Mouse (Mus musculus) bone marrow macrophage, adult 2 months (primary cell): ENCODE results near the gene Rab39. TPM values are rescaled to one million over a fixed set of nuclear protein-coding genes. Genes with fewer than 3 reads are reported as not detected.
A peak's percentile ranks its signal among the peaks of the same experiment; 100 is the strongest.

Source experiments
- H3K27ac ChIP-seq: 2 replicates; pipeline ENCODE4 v1.5.1; 2012; ENCODE audit warnings: low read depth, low read length; ENCODE audit not compliant: insufficient read depth
- H3K4me1 ChIP-seq: 2 replicates; pipeline ENCODE4 v1.6.1; 2012; ENCODE audit warnings: low read length; ENCODE audit not compliant: control insufficient read depth, insufficient read depth
- H3K4me3 ChIP-seq: 2 replicates; pipeline ENCODE4 v1.5.1; 2012; ENCODE audit warnings: mild to moderate bottlenecking, low read length, moderate library complexity; ENCODE audit not compliant: insufficient read depth
- CTCF ChIP-seq: IDR thresholded peaks from 2 replicates; pipeline ENCODE4 v1.5.1; 2012; ENCODE audit warnings: low read depth, mild to moderate bottlenecking, low read length, moderate library complexity
- POLR2A ChIP-seq: IDR thresholded peaks from 2 replicates; pipeline ENCODE4 v1.6.1; 2012; ENCODE audit warnings: mild to moderate bottlenecking, low read depth, low read length, borderline replicate concordance
- polyA plus RNA-seq: library from polyadenylated mRNA; stranded (reverse); fragments of >200 nt; gene quantifications from 2 replicates; pipeline ENCODE4 v1.2.4, GENCODE M21; 2012; ENCODE audit not compliant: missing spikeins, insufficient read depth, insufficient read length

Rab39 gene
- polyA plus RNA-seq, 1 experiment = 7.1 TPM

- H3K4me3 ChIP-seq = no peak overlapping the region
- no peak for TF ChIP-seq POLR2A
- no peak for TF ChIP-seq CTCF
- peaks cover 12% of the 10 kb centered on the region for H3K4me1 ChIP-seq
- no peak overlapping the region for H3K27ac ChIP-seq
Measured at GRCm38 (mm10) chr9:53691745-53692670, 14.0 kb downstream of the Rab39 start.

- H3K4me3 ChIP-seq = no peak overlapping the region
- no peaks in the 10 kb centered on the region for H3K4me1 ChIP-seq
- H3K27ac ChIP-seq = no peak overlapping the region
- TF ChIP-seq CTCF (no peak), POLR2A (no peak)
Measured at GRCm38 (mm10) chr9:53680851-53681250, 25.2 kb downstream of the Rab39 start.

- Histone ChIP-seq H3K27ac (no peak overlapping the region), H3K4me3 (no peak overlapping the region), H3K4me1 (0 out of 2 replicates have a peak, but pooled peaks cover 3% of the 10 kb centered on the region)
- TF ChIP-seq CTCF = no peak
- no peak for TF ChIP-seq POLR2A
Measured at GRCm38 (mm10) chr9:53676921-53677320, 29.1 kb downstream of the Rab39 start.

- no peak overlapping the region for H3K4me3 ChIP-seq
- TF ChIP-seq POLR2A = no peak
- TF ChIP-seq CTCF = no peak
- H3K27ac ChIP-seq = no peak overlapping the region
- 0 out of 2 replicates have a peak, but pooled peaks cover 3% of the 10 kb centered on the region for H3K4me1 ChIP-seq
Measured at GRCm38 (mm10) chr9:53673571-53673970, 32.5 kb downstream of the Rab39 start.

- peaks cover 10% of the 10 kb centered on the region for H3K4me1 ChIP-seq
- H3K4me3 ChIP-seq = no peak within 1 kb of the TSS
Measured at GRCm38 (mm10) chr9:53669680-53670219, 36.3 kb downstream of the Rab39 start, which contains the start of gene Cul5. Gene Cul5 (minus strand): TSS chr9:53670014.

GRCm38 (mm10) chr9:53667020-53667669 is 38.9 kb downstream of the Rab39 start:
- H3K4me1 ChIP-seq = peaks cover 13% of the 10 kb centered on the region
- TF ChIP-seq POLR2A (no peak; the same call in 1 of the 2 replicates), CTCF (peak; percentile 29; the same call in 1 of the 2 replicates)
- H3K27ac ChIP-seq = peak overlapping the region; percentile 70
- peak overlapping the region; percentile 69 for H3K4me3 ChIP-seq

More at GRCm38 (mm10) chr9:53669680-53670219, 36.3 kb downstream of the Rab39 start, which contains the start of gene Cul5:
- TF ChIP-seq POLR2A (no peak), CTCF (no peak)
- H3K27ac ChIP-seq = no peak within 1 kb of the TSS

GRCm38 (mm10) chr9:53666665-53667019 is 39.4 kb downstream of the Rab39 start:
- Histone ChIP-seq H3K4me3 (peak overlapping the region; percentile 69), H3K27ac (peak overlapping the region; percentile 70), H3K4me1 (peaks cover 13% of the 10 kb centered on the region)
- peak; percentile 37 for TF ChIP-seq POLR2A
- TF ChIP-seq CTCF = no peak

GRCm38 (mm10) chr9:53665428-53665827 is 40.6 kb downstream of the Rab39 start:
- TF ChIP-seq CTCF (no peak), POLR2A (no peak)
- Histone ChIP-seq H3K4me3 (no peak overlapping the region), H3K4me1 (peaks cover 13% of the 10 kb centered on the region), H3K27ac (no peak overlapping the region)

- Histone ChIP-seq H3K27ac (no peak overlapping the region), H3K4me1 (peaks cover 13% of the 10 kb centered on the region), H3K4me3 (no peak overlapping the region)
- TF ChIP-seq CTCF = no peak
- no peak for TF ChIP-seq POLR2A
Measured at GRCm38 (mm10) chr9:53664819-53665218, 41.2 kb downstream of the Rab39 start.
